Mouse (Mus musculus): ENCODE results near the gene Igsf23. TPM values are rescaled to one million over a fixed set of nuclear protein-coding genes. Genes with fewer than 3 reads are reported as not detected.

The Igsf23 gene
- polyA plus RNA-seq, 1 experiment from 2014 or later = 189 TPM

DNA sequence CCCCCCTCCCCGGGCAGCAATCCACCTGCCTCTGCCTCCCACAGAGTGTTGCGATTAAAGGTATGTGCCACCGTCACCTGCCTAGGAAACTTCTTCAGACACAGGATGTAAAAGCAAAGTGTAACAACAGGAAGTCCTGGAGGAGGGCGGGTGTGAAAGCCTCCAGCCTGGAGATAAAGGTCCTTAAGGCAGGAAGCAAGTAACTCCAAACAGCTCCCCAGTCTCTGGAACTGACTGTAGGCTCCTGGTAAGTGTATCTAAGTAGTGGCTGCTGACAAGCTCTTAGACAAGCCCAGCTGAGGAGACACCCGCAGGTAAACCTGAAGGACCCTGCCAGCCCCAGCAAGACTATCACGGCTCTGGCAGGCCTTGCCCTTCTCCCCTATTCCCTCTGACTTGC is 10.3 kb downstream of the Igsf23 start:
- Histone ChIP-seq H3K4me2 (replicated peaks; ENCODE audit: low read depth) (no peak overlapping the region), H3K27me3 (replicated peaks; ENCODE audit: control insufficient read depth, insufficient read depth, low read length) (no peaks in the 10 kb centered on the region), H3K27ac (ENCODE audit: low read depth, low read length) (peak overlapping the region; percentile 41; the same call in 1 of the 2 replicates), H3K36me3 (ENCODE audit: control insufficient read depth, insufficient read depth) (peaks cover 9% of the 10 kb centered on the region; the same call in 1 of the 2 replicates), H3K4me1 (replicated peaks; ENCODE audit: control insufficient read depth, insufficient read depth, low read length) (no peaks in the 10 kb centered on the region), H3K9me3 (ENCODE audit: control insufficient read depth) (no peaks in the 10 kb centered on the region), H3K9ac (ENCODE audit: low read depth, low read length) (no peak overlapping the region), H3K4me3 (ENCODE audit: low read depth, low read length) (no peak overlapping the region)
- 0 out of 2 replicates have a peak, but pooled peaks have one; percentile 43 for ATAC-seq
- TF ChIP-seq CTCF (IDR thresholded peaks at IDR 0.05; ENCODE audit: low read depth) = no peak
- WGBS = 22% methylated on average over 5 of the region's 6 CpGs

DNA sequence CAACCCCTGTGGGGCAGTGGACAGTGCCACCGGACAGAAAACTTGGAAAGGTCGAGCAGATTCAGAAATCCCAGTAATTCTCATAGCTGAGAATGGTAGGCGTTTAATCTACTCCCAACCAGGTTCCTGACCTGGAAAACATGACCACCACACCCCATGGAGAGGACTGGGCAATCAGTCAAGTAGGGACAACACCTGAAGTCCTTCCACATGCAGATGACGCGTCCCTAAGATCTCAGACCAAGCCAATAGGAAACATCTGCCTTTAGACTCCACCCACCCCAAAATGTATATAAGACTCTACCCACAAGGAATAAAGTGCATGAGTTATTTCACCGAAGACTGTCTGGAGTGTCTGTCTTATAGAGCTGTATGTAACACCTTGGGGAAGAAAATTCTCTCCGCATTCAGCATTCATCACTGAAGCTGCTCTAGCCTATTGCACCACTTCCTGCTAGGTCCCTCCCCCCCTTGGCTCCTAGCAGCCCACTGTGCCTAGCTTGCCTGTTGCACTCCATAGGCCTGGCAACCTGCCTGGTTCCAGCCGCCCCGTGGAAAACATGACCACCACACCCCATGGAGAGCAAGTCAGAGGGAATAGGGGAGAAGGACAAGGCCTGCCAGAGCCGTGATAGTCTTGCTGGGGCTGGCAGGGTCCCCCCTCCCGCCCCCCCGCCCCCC is 10.9 kb downstream of the Igsf23 start:
- H3K27me3 ChIP-seq (replicated peaks; ENCODE audit: control insufficient read depth, insufficient read depth, low read length) = no peaks in the 10 kb centered on the region
- peaks cover 9% of the 10 kb centered on the region; the same call in 1 of the 2 replicates for H3K36me3 ChIP-seq (ENCODE audit: control insufficient read depth, insufficient read depth)
- no peak overlapping the region for H3K4me2 ChIP-seq (replicated peaks; ENCODE audit: low read depth)
- TF ChIP-seq CTCF (IDR thresholded peaks at IDR 0.05; ENCODE audit: low read depth) = no peak
- H3K4me1 ChIP-seq (replicated peaks; ENCODE audit: control insufficient read depth, insufficient read depth, low read length) = no peaks in the 10 kb centered on the region
- ATAC-seq = peak; percentile 44; the same call in 1 of the 2 replicates
- no peak overlapping the region for H3K9ac ChIP-seq (ENCODE audit: low read depth, low read length)
- no peaks in the 10 kb centered on the region for H3K9me3 ChIP-seq (ENCODE audit: control insufficient read depth)
- no peak overlapping the region for H3K4me3 ChIP-seq (ENCODE audit: low read depth, low read length)
- WGBS = 58% methylated on average over 9 of the region's 12 CpGs
- H3K27ac ChIP-seq (ENCODE audit: low read depth, low read length) = 0 out of 2 replicates have a peak overlapping the region, but pooled peaks have one; percentile 41

DNA sequence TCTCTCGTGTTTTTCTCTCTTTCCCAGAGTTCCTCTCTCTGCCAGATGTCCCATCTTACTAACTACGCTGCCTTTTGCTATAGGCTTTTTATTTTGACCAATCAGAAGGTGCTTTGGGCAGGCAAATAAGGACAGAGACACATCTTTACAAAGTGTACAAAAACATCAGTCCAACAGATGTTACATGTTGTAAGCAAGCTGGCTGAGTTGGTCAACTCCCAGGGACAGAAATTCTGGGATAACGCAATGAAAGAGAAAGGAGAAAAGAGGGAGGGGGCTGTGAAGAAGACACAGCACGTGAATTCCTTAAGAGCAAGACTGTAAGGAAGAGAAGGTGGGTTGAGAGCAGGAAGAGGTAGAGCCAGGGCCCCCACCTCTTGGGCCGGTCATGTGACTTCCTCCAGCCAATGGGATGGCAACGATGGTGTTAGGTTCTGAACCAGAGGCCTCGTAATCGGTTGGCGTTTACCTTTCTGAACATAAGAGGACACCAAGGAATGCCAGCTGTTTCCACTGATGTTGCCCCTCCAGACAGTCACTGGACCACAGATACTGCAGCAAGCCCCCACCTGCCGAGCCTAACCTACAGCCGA is 13.2 kb downstream of the Igsf23 start:
- Histone ChIP-seq H3K9ac (ENCODE audit: low read depth, low read length) (no peak overlapping the region), H3K4me3 (ENCODE audit: low read depth, low read length) (no peak overlapping the region), H3K36me3 (ENCODE audit: control insufficient read depth, insufficient read depth) (peaks cover 9% of the 10 kb centered on the region; the same call in 1 of the 2 replicates), H3K27ac (ENCODE audit: low read depth, low read length) (no peak overlapping the region), H3K4me2 (replicated peaks; ENCODE audit: low read depth) (no peak overlapping the region), H3K4me1 (replicated peaks; ENCODE audit: control insufficient read depth, insufficient read depth, low read length) (peaks cover 4% of the 10 kb centered on the region; the same call in 1 of the 2 replicates), H3K9me3 (ENCODE audit: control insufficient read depth) (no peaks in the 10 kb centered on the region), H3K27me3 (replicated peaks; ENCODE audit: control insufficient read depth, insufficient read depth, low read length) (no peaks in the 10 kb centered on the region)
- 75% methylated on average over 11 of the region's 11 CpGs for WGBS
- ATAC-seq = no peak
- no peak for TF ChIP-seq CTCF (IDR thresholded peaks at IDR 0.05; ENCODE audit: low read depth)

GRCm38 (mm10) chr7:19935961-19936360 is 14.6 kb downstream of the Igsf23 start:
- peaks cover 4% of the 10 kb centered on the region; the same call in 1 of the 2 replicates for H3K36me3 ChIP-seq (ENCODE audit: control insufficient read depth, insufficient read depth)
- TF ChIP-seq CTCF (IDR thresholded peaks at IDR 0.05; ENCODE audit: low read depth) = no peak
- no peak overlapping the region for H3K4me3 ChIP-seq (ENCODE audit: low read depth, low read length)
- ATAC-seq = no peak
- no peaks in the 10 kb centered on the region for H3K9me3 ChIP-seq (ENCODE audit: control insufficient read depth)
- no peak overlapping the region for H3K9ac ChIP-seq (ENCODE audit: low read depth, low read length)
- peaks cover 4% of the 10 kb centered on the region; the same call in 1 of the 2 replicates for H3K4me1 ChIP-seq (replicated peaks; ENCODE audit: control insufficient read depth, insufficient read depth, low read length)
- 60% methylated on average over 6 of the region's 6 CpGs for WGBS
- no peak overlapping the region for H3K4me2 ChIP-seq (replicated peaks; ENCODE audit: low read depth)
- no peaks in the 10 kb centered on the region for H3K27me3 ChIP-seq (replicated peaks; ENCODE audit: control insufficient read depth, insufficient read depth, low read length)
- H3K27ac ChIP-seq (ENCODE audit: low read depth, low read length) = no peak overlapping the region

DNA sequence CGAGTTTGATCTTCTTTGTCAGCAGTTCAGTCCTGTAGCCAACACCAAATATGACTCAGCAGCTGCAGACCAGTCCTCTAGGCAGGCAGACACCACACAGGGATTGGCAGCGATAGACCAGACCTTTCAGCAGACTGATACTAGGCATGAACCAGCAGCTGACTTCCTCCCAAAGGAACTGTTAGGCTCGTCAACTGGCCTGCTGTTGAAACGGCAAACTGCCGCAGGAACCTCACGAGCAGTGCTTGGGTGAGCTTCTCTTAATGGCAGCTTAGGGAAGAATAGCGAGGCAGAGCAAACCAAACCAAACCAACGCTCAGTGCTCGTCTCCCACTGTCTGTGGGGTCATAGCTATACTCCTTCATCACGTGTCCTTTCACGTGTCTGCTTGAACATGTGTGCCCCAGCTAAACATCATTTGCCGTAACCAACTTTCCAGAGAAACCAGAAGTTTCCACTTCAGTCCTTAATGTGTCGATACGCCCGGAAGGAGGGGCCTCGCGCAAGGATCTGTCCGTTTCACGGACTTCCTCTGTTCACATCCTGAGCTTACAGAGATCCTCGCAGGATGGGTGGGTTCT is 15.3 kb downstream of the Igsf23 start:
- H3K27ac ChIP-seq (ENCODE audit: low read depth, low read length) = no peak overlapping the region
- H3K9ac ChIP-seq (ENCODE audit: low read depth, low read length) = no peak overlapping the region
- 67% methylated on average over 20 of the region's 20 CpGs for WGBS
- no peak for ATAC-seq
- H3K4me3 ChIP-seq (ENCODE audit: low read depth, low read length) = no peak overlapping the region
- H3K36me3 ChIP-seq (ENCODE audit: control insufficient read depth, insufficient read depth) = peaks cover 4% of the 10 kb centered on the region; the same call in 1 of the 2 replicates
- no peak for TF ChIP-seq CTCF (IDR thresholded peaks at IDR 0.05; ENCODE audit: low read depth)
- H3K27me3 ChIP-seq (replicated peaks; ENCODE audit: control insufficient read depth, insufficient read depth, low read length) = no peaks in the 10 kb centered on the region
- no peak overlapping the region for H3K4me2 ChIP-seq (replicated peaks; ENCODE audit: low read depth)
- H3K9me3 ChIP-seq (ENCODE audit: control insufficient read depth) = no peaks in the 10 kb centered on the region
- H3K4me1 ChIP-seq (replicated peaks; ENCODE audit: control insufficient read depth, insufficient read depth, low read length) = peaks cover 4% of the 10 kb centered on the region; the same call in 1 of the 2 replicates

Measured in intestine, postnatal 0 days (tissue).